Mouse (Mus musculus): Measurements from ENCODE around the gene Tmem101.

DNA sequence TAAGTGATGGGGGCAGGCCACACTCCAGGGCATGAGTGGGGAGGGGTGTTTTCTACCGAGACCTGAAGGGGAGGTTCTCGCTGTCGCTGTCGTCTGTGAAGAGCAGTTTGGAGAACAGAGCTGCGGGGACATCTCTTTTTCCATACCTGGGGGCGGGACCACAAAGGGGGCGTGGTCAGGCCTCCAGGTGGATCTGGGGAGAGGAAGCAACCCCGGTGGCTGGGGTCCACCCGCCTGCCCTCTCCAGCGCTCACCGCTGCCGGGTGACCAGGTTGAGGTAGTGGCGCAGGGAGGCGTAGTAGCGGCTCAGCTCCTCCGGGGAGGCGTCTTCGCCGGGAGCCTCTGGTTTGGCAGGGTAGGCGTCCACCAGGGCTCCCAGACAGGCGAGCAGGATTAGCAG is 49.3 kb downstream of the Tmem101 start:
- TF ChIP-seq POLR2A (IDR thresholded peaks at IDR 0.05; ENCODE audit: borderline replicate concordance, control insufficient read depth, low read depth, low read length) (no peak), CTCF (IDR thresholded peaks at IDR 0.05; ENCODE audit: control insufficient read depth, insufficient read depth, low read length) (no peak)
